Mouse (Mus musculus) forebrain, embryonic 16.5 days (tissue): ENCODE data around the gene H2-Q1. TPM values are rescaled to one million over a fixed set of nuclear protein-coding genes. Genes with fewer than 3 reads are reported as not detected.

Experiments
- ATAC-seq: fragments of 200-750 bp; cut with Nextera tagmentation; 2 replicates; pipeline ENCODE4 v1.8.0; 2017; ENCODE audit warnings: mild to moderate bottlenecking, moderate library complexity
- H3K27ac ChIP-seq: fragments of 300-500 bp; sonication (generic); 2 replicates; pipeline ENCODE4 v1.5.1; 2014; ENCODE audit warnings: low read length, control low read depth
- H3K27me3 ChIP-seq: fragments of 300-500 bp; sonication (generic); replicated peaks from 2 replicates; pipeline ENCODE4 v1.6.1; 2014; ENCODE audit warnings: low read length; ENCODE audit not compliant: control insufficient read depth, insufficient read depth
- H3K36me3 ChIP-seq: fragments of 300-500 bp; sonication (generic); 2 replicates; pipeline ENCODE4 v1.6.1; 2014; ENCODE audit not compliant: control insufficient read depth, insufficient read depth
- H3K4me1 ChIP-seq: fragments of 300-500 bp; sonication (generic); replicated peaks from 2 replicates; pipeline ENCODE4 v1.6.1; 2014; ENCODE audit warnings: low read length; ENCODE audit not compliant: control insufficient read depth, insufficient read depth
- H3K4me2 ChIP-seq: fragments of 300-500 bp; sonication (generic); 2 replicates; pipeline ENCODE4 v1.6.1; 2014; ENCODE audit warnings: mild to moderate bottlenecking, low read length, control low read depth
- H3K4me3 ChIP-seq: fragments of 300-500 bp; sonication (generic); replicated peaks from 2 replicates; pipeline ENCODE4 v1.5.1; 2014; ENCODE audit warnings: mild to moderate bottlenecking, low read length, control low read depth
- H3K9ac ChIP-seq: fragments of 300-500 bp; sonication (generic); replicated peaks from 2 replicates; pipeline ENCODE4 v1.6.1; 2014; ENCODE audit warnings: low read depth, low read length, control low read depth
- H3K9me3 ChIP-seq: fragments of 300-500 bp; sonication (generic); 2 replicates; pipeline ENCODE4 v1.6.1; 2016; ENCODE audit warnings: low read length; ENCODE audit not compliant: control insufficient read depth
- WGBS: fragments of 180-500 bp; shearing (Covaris S2); extraction: QIAGEN DNeasy Blood & Tissue Kit; methylation state at CpG from one replicate; pipeline ENCODE4 v1.1.7; 2014; 5-methylcytosine and 5-hydroxymethylcytosine counted together
- polyA plus RNA-seq: library from polyadenylated mRNA; unstranded; fragments of >200 nt; fragmentation: Nextera tagmentation; extraction: Ambion mirVana; gene quantifications from 2 replicates; pipeline ENCODE4 v1.2.1, GENCODE M21; 2015

The H2-Q1 gene
- polyA plus RNA-seq, 1 experiment from 2014 or later = 0.47 TPM

GRCm38 (mm10) chr17:35359470-35359862 is 39.3 kb downstream of the H2-Q1 start:
- ATAC-seq = no peak
- no peaks in the 10 kb centered on the region for H3K36me3 ChIP-seq
- H3K4me1 ChIP-seq = peaks cover 7% of the 10 kb centered on the region
- H3K9ac ChIP-seq = peak overlapping the region; percentile 45
- peaks cover 3% of the 10 kb centered on the region; the same call in 1 of the 2 replicates for H3K9me3 ChIP-seq
- peak overlapping the region; percentile 36 for H3K4me3 ChIP-seq
- H3K27ac ChIP-seq = no peak overlapping the region
- H3K4me2 ChIP-seq = peak overlapping the region; percentile 70
- H3K27me3 ChIP-seq = peaks cover 6% of the 10 kb centered on the region; the same call in 1 of the 2 replicates
- WGBS = 17% methylated on average over 21 of the region's 21 CpGs

Other genes with a start within 250 kb of the H2-Q1 start
- gene Ly6g6e, start 243.5 kb upstream of the H2-Q1 start, polyA plus RNA-seq = 11.8 and 12.3 TPM in 2 replicates
- gene Ly6g6d, start 242.3 kb upstream of the H2-Q1 start, polyA plus RNA-seq = 1.2 and 1.6 TPM in 2 replicates
- not detected in 2 replicates for gene Ly6g6f, start 234.8 kb upstream of the H2-Q1 start, polyA plus RNA-seq
- 93.1 and 109 TPM in 2 replicates for gene Abhd16a, start 231.1 kb upstream of the H2-Q1 start, polyA plus RNA-seq
- not detected in 2 replicates for gene Ly6g5c, start 212.1 kb upstream of the H2-Q1 start, polyA plus RNA-seq
- gene Ly6g5b, start 205.0 kb upstream of the H2-Q1 start, polyA plus RNA-seq = 0.62 and 1.3 TPM in 2 replicates
- 29.6 and 29.8 TPM in 2 replicates for gene Gpank1, start 198.9 kb upstream of the H2-Q1 start, polyA plus RNA-seq
- gene Csnk2b, start 198.4 kb upstream of the H2-Q1 start, polyA plus RNA-seq = 308 and 320 TPM in 2 replicates
- 6.1 and 8.6 TPM in 2 replicates for gene D17H6S53E, start 194.0 kb upstream of the H2-Q1 start, polyA plus RNA-seq
- 0.56 TPM in 1 of 2 replicates, not detected in the other for gene Apom, start 188.4 kb upstream of the H2-Q1 start, polyA plus RNA-seq
- 85.4 and 86.7 TPM in 2 replicates for gene Bag6, start 185.2 kb upstream of the H2-Q1 start, polyA plus RNA-seq
- 156 and 195 TPM in 2 replicates for gene Prrc2a, start 155.5 kb upstream of the H2-Q1 start, polyA plus RNA-seq
- gene Aif1, start 144.3 kb upstream of the H2-Q1 start, polyA plus RNA-seq = 5.9 and 8.0 TPM in 2 replicates
- 4.5 and 4.9 TPM in 2 replicates for gene Lst1, start 132.0 kb upstream of the H2-Q1 start, polyA plus RNA-seq
- gene Ltb, start 126.0 kb upstream of the H2-Q1 start, polyA plus RNA-seq = 0.24 TPM in 1 of 2 replicates, not detected in the other
- not detected in 2 replicates for gene Tnf, start 118.4 kb upstream of the H2-Q1 start, polyA plus RNA-seq
- gene Lta, start 115.1 kb upstream of the H2-Q1 start, polyA plus RNA-seq = 0.24 and 0.35 TPM in 2 replicates
- gene Gm16181, start 99.6 kb upstream of the H2-Q1 start, polyA plus RNA-seq = 0.62 TPM in 1 of 2 replicates, not detected in the other
- gene Atp6v1g2, start 86.7 kb upstream of the H2-Q1 start, polyA plus RNA-seq = 46.2 and 64.8 TPM in 2 replicates
- gene Nfkbil1, start 84.6 kb upstream of the H2-Q1 start, polyA plus RNA-seq = 9.5 and 10.7 TPM in 2 replicates
- gene Ddx39b, start 78.7 kb upstream of the H2-Q1 start, polyA plus RNA-seq = 466 and 471 TPM in 2 replicates
- 48.1 and 65.7 TPM in 2 replicates for gene H2-D1, start 57.7 kb upstream of the H2-Q1 start, polyA plus RNA-seq
- 1.4 and 3.3 TPM in 2 replicates for gene H2-Q2, start 21.8 kb downstream of the H2-Q1 start, polyA plus RNA-seq
- gene H2-Q4, start 59.2 kb downstream of the H2-Q1 start, polyA plus RNA-seq = 0.65 TPM in 2 replicates
- gene H2-Q6, start 104.4 kb downstream of the H2-Q1 start, polyA plus RNA-seq = 0.36 and 0.60 TPM in 2 replicates
- 0.99 and 3.1 TPM in 2 replicates for gene H2-Q7, start 118.8 kb downstream of the H2-Q1 start, polyA plus RNA-seq
- gene H2-Q10, start 149.7 kb downstream of the H2-Q1 start, polyA plus RNA-seq = 0.14 TPM in 1 of 2 replicates, not detected in the other
- gene Pou5f1, start 185.6 kb downstream of the H2-Q1 start, polyA plus RNA-seq = not detected in 2 replicates
- 31.8 and 34.2 TPM in 2 replicates for gene Tcf19, start 196.4 kb downstream of the H2-Q1 start, polyA plus RNA-seq
- gene Cchcr1, start 196.7 kb downstream of the H2-Q1 start, polyA plus RNA-seq = 8.8 and 9.0 TPM in 2 replicates
- 1.4 and 1.7 TPM in 2 replicates for gene Psors1c2, start 212.8 kb downstream of the H2-Q1 start, polyA plus RNA-seq
- gene Cdsn, start 231.7 kb downstream of the H2-Q1 start, polyA plus RNA-seq = not detected in 2 replicates
- gene 2300002M23Rik, start 247.0 kb downstream of the H2-Q1 start, polyA plus RNA-seq = not detected in 2 replicates